Mouse (Mus musculus): ENCODE data around the gene Klf12.

DNA sequence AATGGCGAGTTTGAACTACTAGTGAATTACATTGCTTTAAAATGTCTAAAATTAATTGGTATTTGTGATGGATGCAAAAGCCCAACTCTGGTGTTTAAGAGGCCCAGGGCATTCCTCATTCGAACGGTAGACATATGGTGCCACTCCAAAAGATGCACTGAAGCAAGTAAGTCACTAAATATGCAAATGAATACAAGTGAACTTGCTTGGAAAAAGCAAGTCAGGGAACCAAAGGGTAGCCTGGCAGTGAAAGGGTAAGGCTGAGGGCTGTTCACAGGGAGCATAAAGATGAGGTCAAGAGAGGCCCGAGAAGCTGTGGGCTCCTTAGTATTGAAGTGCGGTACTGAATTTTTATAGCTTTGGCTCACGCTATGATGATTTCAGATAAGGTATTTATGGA, 242.7 kb downstream of the Klf12 start:
- no peak for TF ChIP-seq POLR2A (IDR thresholded peaks at IDR 0.05; ENCODE audit: insufficient read depth, low read length)
- TF ChIP-seq CTCF (IDR thresholded peaks at IDR 0.05; ENCODE audit: low read depth, low read length), result no peak
- TF ChIP-seq EP300 (IDR thresholded peaks at IDR 0.05; ENCODE audit: insufficient read depth, low read depth, low read length), result no peak

All from ES-Bruce4 (cell line).